Mouse (Mus musculus): ENCODE results near the gene Kcnh4. TPM values are rescaled to one million over a fixed set of nuclear protein-coding genes. Genes with fewer than 3 reads are reported as not detected.

The Kcnh4 gene
- polyA plus RNA-seq, 1 experiment from 2014 or later = 3.5 TPM

DNA sequence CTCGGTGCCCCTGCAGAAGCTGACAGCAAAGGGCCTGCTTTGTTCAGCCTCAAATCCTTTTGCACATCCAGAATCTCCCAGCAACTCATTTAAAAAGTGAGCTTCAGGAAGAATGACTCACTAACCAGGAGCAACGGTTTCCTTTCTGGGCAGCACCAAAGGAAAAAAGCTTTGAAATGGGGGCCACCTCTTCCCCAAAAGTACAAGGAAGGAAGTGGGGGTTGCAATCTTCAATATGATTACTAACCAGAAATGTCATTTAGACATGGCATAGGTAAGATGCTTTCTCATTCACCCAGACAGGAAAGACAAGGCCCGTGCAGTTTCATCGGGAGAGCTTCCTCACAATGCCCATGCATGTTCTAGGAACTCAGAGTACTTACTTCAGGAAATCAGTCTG, 38.5 kb downstream of the Kcnh4 start:
- Histone ChIP-seq H3K9ac (ENCODE audit: low read length) (no peak overlapping the region; the same call in 1 of the 2 replicates), H3K4me2 (ENCODE audit: low read length) (no peak overlapping the region), H3K4me3 (ENCODE audit: low read depth, low read length) (no peak overlapping the region), H3K9me3 (replicated peaks; ENCODE audit: control insufficient read depth, low read length) (no peaks in the 10 kb centered on the region), H3K4me1 (ENCODE audit: control insufficient read depth, insufficient read depth, low read length) (no peaks in the 10 kb centered on the region), H3K36me3 (ENCODE audit: control insufficient read depth, insufficient read depth, low read length) (peaks cover 37% of the 10 kb centered on the region), H3K27ac (ENCODE audit: low read depth, low read length) (no peak overlapping the region), H3K27me3 (replicated peaks; ENCODE audit: control insufficient read depth, insufficient read depth, low read length) (no peaks in the 10 kb centered on the region)
- DNase-seq (ENCODE audit: low spot score) (no peak), ATAC-seq (no peak)
- 53% methylated on average over 4 of the region's 4 CpGs for WGBS

- WGBS = 80% methylated on average over 5 of the region's 5 CpGs
- H3K9me3 ChIP-seq (replicated peaks; ENCODE audit: control insufficient read depth, low read length) = no peaks in the 10 kb centered on the region
- H3K4me1 ChIP-seq (ENCODE audit: control insufficient read depth, insufficient read depth, low read length) = no peaks in the 10 kb centered on the region
- H3K36me3 ChIP-seq (ENCODE audit: control insufficient read depth, insufficient read depth, low read length) = peaks cover 46% of the 10 kb centered on the region
- no peak overlapping the region for H3K4me3 ChIP-seq (ENCODE audit: low read depth, low read length)
- no peak overlapping the region for H3K27ac ChIP-seq (ENCODE audit: low read depth, low read length)
- H3K9ac ChIP-seq (ENCODE audit: low read length) = no peak overlapping the region
- ATAC-seq = no peak
- H3K4me2 ChIP-seq (ENCODE audit: low read length) = no peak overlapping the region
- H3K27me3 ChIP-seq (replicated peaks; ENCODE audit: control insufficient read depth, insufficient read depth, low read length) = no peaks in the 10 kb centered on the region
- no peak for DNase-seq (ENCODE audit: low spot score)
These were observed 39.4 kb downstream of the Kcnh4 start for GRCm38 (mm10) chr11:100720345-100720744.

- Histone ChIP-seq H3K4me2 (ENCODE audit: low read length) (no peak overlapping the region), H3K27me3 (replicated peaks; ENCODE audit: control insufficient read depth, insufficient read depth, low read length) (no peaks in the 10 kb centered on the region), H3K36me3 (ENCODE audit: control insufficient read depth, insufficient read depth, low read length) (peaks cover 50% of the 10 kb centered on the region), H3K9ac (ENCODE audit: low read length) (no peak overlapping the region), H3K4me1 (ENCODE audit: control insufficient read depth, insufficient read depth, low read length) (no peaks in the 10 kb centered on the region), H3K9me3 (replicated peaks; ENCODE audit: control insufficient read depth, low read length) (no peaks in the 10 kb centered on the region), H3K4me3 (ENCODE audit: low read depth, low read length) (no peak overlapping the region), H3K27ac (ENCODE audit: low read depth, low read length) (no peak overlapping the region)
- no peak for ATAC-seq
- DNase-seq (ENCODE audit: low spot score) = no peak
- 93% methylated on average over 11 of the region's 11 CpGs for WGBS
These were observed 39.8 kb downstream of the Kcnh4 start for GRCm38 (mm10) chr11:100719893-100720292.

- WGBS = 97% methylated on average over 3 of the region's 3 CpGs
- no peak for DNase-seq (ENCODE audit: low spot score)
These were observed 40.4 kb downstream of the Kcnh4 start for GRCm38 (mm10) chr11:100719312-100719711.

DNA sequence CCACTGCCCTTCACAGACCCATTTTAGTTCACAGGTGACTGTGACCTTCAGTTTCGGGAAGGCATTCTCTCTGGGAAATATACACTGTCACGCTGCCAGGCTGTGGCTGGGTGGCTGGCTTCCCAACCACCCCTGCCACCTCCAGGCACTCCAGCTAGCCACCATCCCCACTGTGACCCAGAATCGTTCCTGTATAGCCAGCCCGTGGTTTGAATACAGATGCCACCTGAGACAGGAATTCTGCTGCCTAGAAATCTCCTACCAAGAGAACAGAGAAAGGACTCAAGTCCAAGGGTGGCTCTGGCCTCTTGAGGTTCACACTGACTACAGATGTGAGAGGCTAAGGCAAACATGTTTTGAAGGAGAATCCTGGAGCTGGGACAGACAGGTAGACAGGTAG, 40.9 kb downstream of the Kcnh4 start:
- H3K36me3 ChIP-seq (ENCODE audit: control insufficient read depth, insufficient read depth, low read length) = peaks cover 53% of the 10 kb centered on the region
- H3K4me1 ChIP-seq (ENCODE audit: control insufficient read depth, insufficient read depth, low read length) = peaks cover 3% of the 10 kb centered on the region
- H3K4me2 ChIP-seq (ENCODE audit: low read length) = no peak overlapping the region
- no peaks in the 10 kb centered on the region for H3K9me3 ChIP-seq (replicated peaks; ENCODE audit: control insufficient read depth, low read length)
- no peak overlapping the region for H3K4me3 ChIP-seq (ENCODE audit: low read depth, low read length)
- WGBS = 90% methylated on average over 4 of the region's 4 CpGs
- H3K27ac ChIP-seq (ENCODE audit: low read depth, low read length) = no peak overlapping the region
- no peaks in the 10 kb centered on the region for H3K27me3 ChIP-seq (replicated peaks; ENCODE audit: control insufficient read depth, insufficient read depth, low read length)
- ATAC-seq (no peak), DNase-seq (ENCODE audit: low spot score) (no peak)
- no peak overlapping the region for H3K9ac ChIP-seq (ENCODE audit: low read length)

More at GRCm38 (mm10) chr11:100719312-100719711, 40.4 kb downstream of the Kcnh4 start:
- no peaks in the 10 kb centered on the region for H3K9me3 ChIP-seq (replicated peaks; ENCODE audit: control insufficient read depth, low read length)
- H3K9ac ChIP-seq (ENCODE audit: low read length) = no peak overlapping the region
- H3K36me3 ChIP-seq (ENCODE audit: control insufficient read depth, insufficient read depth, low read length) = peaks cover 53% of the 10 kb centered on the region
- no peaks in the 10 kb centered on the region for H3K4me1 ChIP-seq (ENCODE audit: control insufficient read depth, insufficient read depth, low read length)
- no peak overlapping the region for H3K4me2 ChIP-seq (ENCODE audit: low read length)
- H3K27me3 ChIP-seq (replicated peaks; ENCODE audit: control insufficient read depth, insufficient read depth, low read length) = no peaks in the 10 kb centered on the region
- H3K4me3 ChIP-seq (ENCODE audit: low read depth, low read length) = no peak overlapping the region
- ATAC-seq = no peak
- no peak overlapping the region for H3K27ac ChIP-seq (ENCODE audit: low read depth, low read length)

DNA sequence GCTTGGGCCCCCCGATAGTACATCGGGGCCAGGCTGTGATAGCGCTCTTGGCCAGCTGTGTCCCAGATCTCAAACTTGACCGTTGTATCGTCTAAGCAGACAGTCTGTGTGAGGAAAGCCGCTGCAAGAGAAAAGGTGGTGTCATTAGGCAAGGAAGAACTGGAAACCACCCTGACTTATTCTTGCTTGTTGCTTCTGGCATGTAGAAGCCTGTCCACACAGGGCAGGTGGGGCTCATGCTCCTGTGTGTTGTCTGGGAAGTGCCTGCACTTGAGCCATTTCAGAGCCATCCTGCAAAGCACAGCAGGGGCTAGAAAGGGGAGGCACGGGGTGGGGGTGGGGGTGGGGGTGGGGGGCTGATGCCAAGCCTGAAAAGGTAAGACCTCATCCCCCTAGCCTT, 41.3 kb downstream of the Kcnh4 start:
- H3K27ac ChIP-seq (ENCODE audit: low read depth, low read length) = no peak overlapping the region
- DNase-seq (ENCODE audit: low spot score) = no peak
- peaks cover 53% of the 10 kb centered on the region for H3K36me3 ChIP-seq (ENCODE audit: control insufficient read depth, insufficient read depth, low read length)
- H3K9ac ChIP-seq (ENCODE audit: low read length) = no peak overlapping the region
- H3K4me1 ChIP-seq (ENCODE audit: control insufficient read depth, insufficient read depth, low read length) = peaks cover 5% of the 10 kb centered on the region
- no peaks in the 10 kb centered on the region for H3K9me3 ChIP-seq (replicated peaks; ENCODE audit: control insufficient read depth, low read length)
- no peaks in the 10 kb centered on the region for H3K27me3 ChIP-seq (replicated peaks; ENCODE audit: control insufficient read depth, insufficient read depth, low read length)
- ATAC-seq = no peak
- WGBS = 93% methylated on average over 7 of the region's 7 CpGs
- no peak overlapping the region for H3K4me3 ChIP-seq (ENCODE audit: low read depth, low read length)
- no peak overlapping the region for H3K4me2 ChIP-seq (ENCODE audit: low read length)

DNA sequence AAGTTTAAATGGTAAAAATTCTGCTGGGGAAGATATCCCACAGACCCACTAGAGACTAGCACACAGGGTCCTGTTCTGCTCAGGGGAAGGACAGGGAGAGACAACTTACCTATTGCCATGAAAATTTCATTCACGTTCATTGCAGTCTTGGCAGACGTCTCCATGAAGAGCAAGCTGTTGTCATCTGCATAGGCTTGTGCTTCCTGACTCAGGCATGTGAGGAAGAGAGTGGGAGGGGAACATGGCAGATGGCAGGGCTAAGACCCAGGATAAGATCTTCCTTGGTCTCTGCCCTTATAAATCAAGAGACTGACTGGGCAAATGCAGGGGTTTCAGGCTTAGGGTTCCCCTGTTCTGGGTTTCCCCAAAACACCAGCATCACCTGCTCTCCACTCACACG, 43.1 kb downstream of the Kcnh4 start:
- Histone ChIP-seq H3K4me3 (ENCODE audit: low read depth, low read length) (no peak overlapping the region), H3K9ac (ENCODE audit: low read length) (no peak overlapping the region), H3K36me3 (ENCODE audit: control insufficient read depth, insufficient read depth, low read length) (peaks cover 50% of the 10 kb centered on the region), H3K27ac (ENCODE audit: low read depth, low read length) (no peak overlapping the region), H3K4me1 (ENCODE audit: control insufficient read depth, insufficient read depth, low read length) (peaks cover 9% of the 10 kb centered on the region), H3K4me2 (ENCODE audit: low read length) (no peak overlapping the region), H3K9me3 (replicated peaks; ENCODE audit: control insufficient read depth, low read length) (no peaks in the 10 kb centered on the region), H3K27me3 (replicated peaks; ENCODE audit: control insufficient read depth, insufficient read depth, low read length) (no peaks in the 10 kb centered on the region)
- no peak for ATAC-seq
- no peak for DNase-seq (ENCODE audit: low spot score)
- whole genome bisulfite sequencing = 78% methylated on average over 3 of the region's 3 CpGs

DNA sequence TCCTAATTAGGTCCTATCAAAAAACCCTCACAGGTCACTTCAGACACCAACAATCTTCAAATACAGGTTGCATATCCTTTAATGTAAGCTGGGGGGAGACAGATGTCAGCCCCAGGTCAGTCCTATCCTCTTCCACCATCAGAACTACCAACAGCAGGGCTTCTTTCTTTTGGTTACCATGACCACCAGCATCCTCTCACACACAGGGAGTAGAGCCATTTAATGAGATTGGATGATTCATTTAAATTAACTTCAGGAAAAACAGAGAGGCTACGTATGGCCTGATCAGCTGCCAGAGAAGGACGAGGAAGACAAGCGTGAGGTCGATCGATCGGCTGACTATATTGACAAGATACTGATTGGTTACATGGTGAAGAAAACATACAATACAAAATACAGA, 44.8 kb downstream of the Kcnh4 start:
- Histone ChIP-seq H3K4me2 (ENCODE audit: low read length) (no peak overlapping the region), H3K4me1 (ENCODE audit: control insufficient read depth, insufficient read depth, low read length) (peaks cover 14% of the 10 kb centered on the region), H3K36me3 (ENCODE audit: control insufficient read depth, insufficient read depth, low read length) (peaks cover 58% of the 10 kb centered on the region), H3K27me3 (replicated peaks; ENCODE audit: control insufficient read depth, insufficient read depth, low read length) (no peaks in the 10 kb centered on the region), H3K9me3 (replicated peaks; ENCODE audit: control insufficient read depth, low read length) (no peaks in the 10 kb centered on the region), H3K9ac (ENCODE audit: low read length) (no peak overlapping the region), H3K27ac (ENCODE audit: low read depth, low read length) (no peak overlapping the region), H3K4me3 (ENCODE audit: low read depth, low read length) (no peak overlapping the region)
- 71% methylated on average over 6 of the region's 6 CpGs for WGBS
- ATAC-seq (no peak), DNase-seq (ENCODE audit: low spot score) (no peak)

DNA sequence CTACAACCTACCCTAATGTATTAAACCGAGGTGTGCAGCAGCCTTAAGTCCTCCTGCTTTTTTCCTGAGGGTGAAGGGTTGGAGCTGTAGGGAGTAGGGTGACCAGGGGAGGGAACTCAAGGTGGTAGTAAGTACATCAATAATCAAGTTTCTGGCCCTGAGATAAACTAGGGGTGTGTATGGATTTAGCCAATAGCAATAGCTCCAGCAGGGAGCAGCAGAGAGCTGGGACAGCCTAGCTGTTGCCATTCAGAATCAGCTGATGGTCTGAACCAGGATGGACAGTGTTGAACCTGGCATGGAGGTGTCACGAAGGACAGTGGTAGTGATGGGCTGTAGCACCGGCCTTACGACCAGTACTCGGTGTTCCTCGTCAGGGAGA, 45.2 kb downstream of the Kcnh4 start:
- Histone ChIP-seq H3K27me3 (replicated peaks; ENCODE audit: control insufficient read depth, insufficient read depth, low read length) (no peaks in the 10 kb centered on the region), H3K4me3 (ENCODE audit: low read depth, low read length) (no peak overlapping the region), H3K9me3 (replicated peaks; ENCODE audit: control insufficient read depth, low read length) (no peaks in the 10 kb centered on the region), H3K36me3 (ENCODE audit: control insufficient read depth, insufficient read depth, low read length) (peaks cover 57% of the 10 kb centered on the region), H3K4me2 (ENCODE audit: low read length) (no peak overlapping the region), H3K27ac (ENCODE audit: low read depth, low read length) (no peak overlapping the region), H3K4me1 (ENCODE audit: control insufficient read depth, insufficient read depth, low read length) (peaks cover 14% of the 10 kb centered on the region), H3K9ac (ENCODE audit: low read length) (no peak overlapping the region)
- 46% methylated on average over 6 of the region's 6 CpGs for WGBS
- ATAC-seq (0 out of 2 replicates have a peak, but pooled peaks have one; percentile 13), DNase-seq (ENCODE audit: low spot score) (peak; percentile 78)
